Mouse (Mus musculus) urinary bladder, postnatal 14 days (tissue): ENCODE data around the gene Eda.

Experiments
- DNase-seq: peaks from one replicate; pipeline ENCODE4 v3.0.0; 2021; ENCODE audit warnings: low spot score

Gene Eda

DNA sequence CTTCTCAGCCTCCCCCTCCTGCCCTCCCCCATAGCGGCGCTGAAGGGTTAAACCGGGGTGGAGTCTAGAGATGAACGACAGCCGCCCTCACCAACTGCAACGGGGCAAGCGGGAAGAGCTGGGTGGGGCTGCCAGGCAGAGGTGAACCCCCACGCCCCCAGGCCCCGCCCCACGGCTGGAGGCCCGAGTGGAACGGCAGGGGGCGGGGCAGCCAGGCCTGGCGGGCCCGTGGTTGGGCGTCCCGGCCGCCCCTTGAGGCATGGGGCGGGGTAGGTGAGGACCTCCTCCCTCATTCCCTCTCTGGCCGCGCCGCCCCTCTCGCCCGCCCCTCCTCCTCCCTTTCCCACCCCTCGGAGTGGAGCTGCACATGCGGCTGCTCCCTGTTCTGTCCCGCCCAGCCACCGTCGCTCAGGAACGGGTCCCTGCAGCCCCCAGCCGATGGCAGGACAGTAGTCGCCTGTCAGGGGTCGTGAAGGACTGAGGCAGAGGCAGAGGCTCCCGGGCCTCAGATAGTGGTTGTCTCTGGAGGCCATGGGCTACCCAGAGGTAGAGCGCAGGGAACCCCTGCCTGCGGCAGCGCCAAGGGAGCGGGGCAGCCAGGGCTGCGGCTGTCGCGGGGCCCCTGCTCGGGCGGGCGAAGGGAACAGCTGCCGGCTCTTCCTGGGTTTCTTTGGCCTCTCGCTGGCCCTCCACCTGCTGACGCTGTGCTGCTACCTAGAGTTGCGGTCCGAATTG lies at the start of gene Eda:
TSS of gene Eda (plus strand) at position 357 of the 735 bp plus-strand sequence.
- DNase-seq, result peak; percentile 84

DNA sequence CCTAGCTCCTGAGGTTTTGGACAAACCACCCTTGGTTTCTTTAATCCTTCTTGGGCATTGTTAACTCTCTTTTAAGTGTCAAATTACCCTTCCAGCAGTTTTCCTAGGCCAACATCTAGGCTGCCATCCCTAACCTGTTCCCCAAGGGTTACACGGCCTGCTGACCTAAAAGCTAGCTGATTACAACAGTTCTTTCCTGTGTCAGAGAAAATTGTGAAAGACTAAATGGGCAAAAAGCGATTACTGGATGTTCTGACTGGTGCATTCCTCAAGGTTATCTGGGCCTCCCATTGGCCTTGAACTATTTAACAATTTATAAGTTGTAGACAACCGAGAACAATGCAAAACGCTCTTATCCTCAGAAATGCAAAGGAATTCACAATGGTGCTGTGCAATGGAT lies 14.4 kb upstream of the Eda start:
- DNase-seq, result no peak

DNA sequence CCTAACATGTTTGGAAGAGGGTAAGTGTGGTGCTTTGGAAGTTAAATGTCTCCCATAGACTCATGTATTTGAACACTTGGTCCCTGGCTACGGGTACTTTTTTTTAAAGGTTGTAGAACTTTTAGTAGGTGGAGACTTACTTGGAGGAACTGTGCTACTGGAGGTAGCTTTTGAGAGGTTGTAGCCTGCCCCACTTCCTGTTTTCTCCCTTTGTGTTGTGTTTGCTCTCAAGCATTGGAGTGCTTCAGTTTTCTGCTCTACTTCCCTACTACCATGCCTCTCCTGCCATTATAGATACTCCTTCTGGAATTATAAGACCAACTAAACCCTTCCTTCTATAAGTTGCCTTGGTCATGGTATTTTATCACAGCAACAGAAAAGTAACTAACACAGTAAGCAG lies 5.3 kb upstream of the Eda start:
- no peak for DNase-seq

DNA sequence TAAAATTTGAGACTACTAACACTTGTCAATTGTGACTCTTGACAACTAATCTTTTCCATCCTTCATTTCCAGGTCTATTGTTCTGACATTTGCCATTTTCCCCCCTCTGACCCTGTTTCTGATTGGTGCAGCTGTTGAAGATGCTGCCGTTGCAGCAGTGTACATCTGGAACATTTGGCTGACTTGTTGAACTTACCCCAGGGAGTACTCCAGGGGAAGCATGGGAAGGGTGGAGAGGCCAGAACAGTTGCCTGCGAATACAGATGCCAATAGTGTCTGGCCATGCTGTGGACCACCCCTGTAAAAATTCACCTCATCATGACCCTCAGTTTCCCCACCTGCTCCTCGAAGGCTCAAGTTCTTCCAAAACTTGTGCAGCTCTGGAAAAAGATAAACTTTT lies 1.0 kb upstream of the Eda start:
- no peak for DNase-seq

DNA sequence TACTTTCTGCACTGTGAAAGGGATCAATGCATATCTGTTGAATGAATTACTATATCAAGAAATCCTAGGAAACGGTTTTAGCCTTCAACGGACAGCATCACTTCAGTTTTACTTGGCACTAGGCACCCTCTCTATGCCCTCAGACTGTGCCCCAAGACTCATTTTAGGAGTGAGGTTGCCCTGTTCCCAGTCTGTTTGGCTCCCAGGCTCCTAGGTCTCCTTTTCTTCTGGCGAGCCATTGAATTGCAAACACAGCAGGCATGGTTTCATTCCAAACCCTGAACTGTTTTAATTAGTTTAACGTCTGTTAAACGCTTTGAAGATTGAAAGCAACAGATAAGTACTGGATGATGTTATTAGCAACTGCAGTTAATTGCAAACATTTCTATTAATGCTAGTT lies 603 bp upstream of the Eda start:
- no peak for DNase-seq

DNA sequence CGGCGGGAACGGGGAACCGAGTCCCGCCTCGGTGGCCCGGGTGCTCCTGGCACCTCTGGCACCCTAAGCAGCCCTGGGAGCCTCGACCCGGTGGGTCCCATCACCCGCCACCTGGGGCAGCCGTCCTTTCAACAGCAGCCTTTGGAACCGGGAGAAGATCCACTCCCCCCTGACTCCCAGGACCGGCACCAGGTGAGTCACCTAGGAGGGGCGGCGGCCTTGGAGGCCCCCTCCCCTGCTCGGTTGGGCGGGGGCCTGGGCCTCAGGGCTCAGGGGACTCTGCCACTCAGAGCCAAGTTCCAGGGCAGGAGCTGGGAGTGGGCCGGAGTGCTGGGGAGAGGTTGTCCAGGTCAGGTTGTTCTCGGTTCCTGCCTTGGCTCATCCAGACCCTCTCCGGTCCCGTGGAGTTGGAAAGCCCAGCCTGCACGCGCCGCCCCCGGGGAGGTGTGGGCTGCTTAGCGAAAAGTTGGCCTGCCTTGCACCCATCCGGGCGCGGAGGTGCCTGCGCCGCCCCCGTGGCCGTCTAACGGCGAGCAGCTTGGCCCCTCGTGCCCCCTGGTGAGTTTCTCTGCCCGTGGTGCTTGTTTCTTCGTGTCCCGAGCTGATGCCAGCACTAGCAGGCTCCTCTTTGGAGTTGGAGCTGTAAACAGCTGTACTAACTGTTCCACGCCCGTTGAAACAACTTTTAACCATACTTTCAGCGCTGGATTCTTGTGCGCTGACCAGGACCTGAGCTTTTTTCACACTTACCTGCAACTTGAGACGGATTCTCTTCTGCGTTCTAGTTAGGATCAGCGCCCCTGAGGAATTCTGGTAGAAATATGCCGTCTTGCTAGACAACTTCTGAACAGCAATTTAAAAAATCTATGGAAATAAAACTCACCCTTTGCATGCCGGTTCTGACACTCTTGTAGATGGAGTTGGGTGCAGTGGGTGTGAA lies 849 bp downstream of the Eda start:
- peak; percentile 6 for DNase-seq

DNA sequence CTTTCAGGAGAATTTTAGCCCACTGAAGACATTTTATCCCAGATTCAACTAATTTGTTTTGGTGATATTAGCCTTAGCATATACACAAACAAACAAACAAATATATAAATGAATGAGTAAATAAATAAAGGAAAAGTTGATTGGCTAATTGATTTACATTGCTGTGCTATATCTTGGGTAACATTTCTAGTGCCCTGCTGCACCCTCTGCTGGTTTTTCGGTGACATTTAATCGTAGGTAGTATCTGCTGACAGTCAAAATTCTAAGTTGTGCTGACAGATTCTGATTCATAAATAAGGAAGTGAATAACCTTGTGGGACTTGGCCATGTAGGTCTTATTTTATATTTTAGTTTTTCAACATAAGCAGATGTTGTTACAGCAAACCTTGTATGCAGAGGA lies 2.9 kb downstream of the Eda start:
- peak; percentile 2 for DNase-seq

DNA sequence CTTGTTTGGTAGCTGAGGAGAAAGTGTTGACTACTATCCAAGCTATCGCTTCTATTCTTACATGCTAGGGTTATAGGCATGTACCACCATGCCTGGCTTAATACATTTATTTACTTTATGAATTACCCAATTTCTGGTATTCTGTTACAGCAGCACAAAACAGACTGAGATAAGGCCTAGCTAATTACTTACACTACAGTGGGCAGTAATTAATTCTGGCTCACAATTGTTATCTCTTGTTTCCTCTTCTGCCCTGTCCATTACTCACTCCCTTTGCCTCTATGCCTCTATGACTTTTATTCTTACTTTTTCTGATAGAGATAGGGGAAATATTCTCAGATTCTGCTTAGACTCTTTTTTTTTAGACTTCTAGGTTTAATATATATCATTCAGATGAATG lies 18.0 kb downstream of the Eda start:
- DNase-seq, result no peak

DNA sequence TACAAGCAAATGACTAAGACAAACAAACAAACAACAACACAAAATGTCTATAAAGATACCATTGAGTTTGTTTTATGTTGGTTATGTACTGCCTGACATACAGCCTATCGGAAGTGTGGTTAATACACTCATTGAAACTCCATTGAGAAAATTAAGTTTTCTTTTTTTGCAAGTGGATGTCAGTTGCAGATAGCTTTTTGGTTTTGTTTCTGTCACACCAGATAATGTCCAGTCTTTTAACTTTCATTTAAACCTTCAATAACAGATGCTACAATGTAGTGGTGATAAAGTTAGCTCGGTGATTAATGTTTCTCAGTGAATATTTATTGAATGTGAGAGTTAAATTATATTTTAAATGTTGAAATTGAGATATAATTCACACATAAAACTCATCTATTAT lies 23.9 kb downstream of the Eda start:
- DNase-seq, result no peak

DNA sequence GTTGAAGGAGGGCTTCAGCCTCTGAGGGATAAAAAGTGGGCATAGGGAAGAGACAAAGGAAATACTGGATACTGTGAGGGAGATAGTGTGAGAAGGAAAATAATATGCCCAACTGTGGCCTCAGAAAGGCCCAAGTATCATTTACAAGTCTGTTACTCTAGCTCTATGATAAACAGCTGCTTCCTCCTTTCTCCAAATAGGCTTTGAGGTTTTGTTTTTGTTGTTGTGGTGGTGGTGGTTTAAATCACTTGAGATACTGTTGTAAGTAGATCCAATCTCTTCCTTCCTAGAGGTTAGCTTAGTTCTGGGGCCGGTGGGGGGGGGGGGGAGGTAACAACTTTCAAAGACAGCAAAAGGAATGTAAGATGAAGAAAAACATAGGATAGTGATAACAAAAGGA lies 143.0 kb downstream of the Eda start:
- DNase-seq, result no peak

DNA sequence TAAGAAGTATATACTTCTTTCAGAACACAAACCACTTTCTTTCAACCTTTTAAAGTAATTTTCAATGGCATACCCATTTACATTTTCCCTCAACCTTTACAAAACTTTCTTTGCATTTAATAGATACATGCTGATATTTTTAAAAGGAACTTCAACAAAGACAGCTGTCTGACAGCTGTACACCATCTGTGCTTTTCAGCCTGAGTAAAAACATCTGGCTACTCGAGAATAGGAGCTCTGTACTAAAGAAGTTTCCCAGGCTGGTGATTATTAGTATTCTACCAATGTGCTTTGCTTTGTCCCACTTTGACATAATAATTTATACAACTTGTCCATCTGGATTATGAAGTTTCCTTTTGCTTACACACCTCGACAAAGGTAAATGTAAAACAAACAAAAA lies 219.9 kb downstream of the Eda start:
- no peak for DNase-seq

DNA sequence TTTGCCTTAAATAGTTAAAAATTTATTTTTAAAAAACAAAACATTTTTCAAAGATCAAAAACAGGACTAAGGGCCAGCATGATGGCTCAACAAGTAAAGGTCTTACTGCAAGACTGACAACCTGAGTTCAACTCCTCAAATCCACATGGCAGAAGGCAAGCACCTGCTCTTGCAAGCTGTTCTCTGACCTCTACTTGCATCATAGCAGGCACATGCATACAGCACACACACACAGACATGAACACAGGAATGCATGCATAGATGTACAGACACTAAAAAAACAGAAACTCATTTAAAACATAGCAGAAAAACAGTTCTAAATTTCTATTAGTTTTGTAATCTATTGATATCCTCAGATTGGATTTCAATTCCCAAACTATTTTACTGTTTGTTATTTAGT lies 338.2 kb downstream of the Eda start:
- no peak for DNase-seq

DNA sequence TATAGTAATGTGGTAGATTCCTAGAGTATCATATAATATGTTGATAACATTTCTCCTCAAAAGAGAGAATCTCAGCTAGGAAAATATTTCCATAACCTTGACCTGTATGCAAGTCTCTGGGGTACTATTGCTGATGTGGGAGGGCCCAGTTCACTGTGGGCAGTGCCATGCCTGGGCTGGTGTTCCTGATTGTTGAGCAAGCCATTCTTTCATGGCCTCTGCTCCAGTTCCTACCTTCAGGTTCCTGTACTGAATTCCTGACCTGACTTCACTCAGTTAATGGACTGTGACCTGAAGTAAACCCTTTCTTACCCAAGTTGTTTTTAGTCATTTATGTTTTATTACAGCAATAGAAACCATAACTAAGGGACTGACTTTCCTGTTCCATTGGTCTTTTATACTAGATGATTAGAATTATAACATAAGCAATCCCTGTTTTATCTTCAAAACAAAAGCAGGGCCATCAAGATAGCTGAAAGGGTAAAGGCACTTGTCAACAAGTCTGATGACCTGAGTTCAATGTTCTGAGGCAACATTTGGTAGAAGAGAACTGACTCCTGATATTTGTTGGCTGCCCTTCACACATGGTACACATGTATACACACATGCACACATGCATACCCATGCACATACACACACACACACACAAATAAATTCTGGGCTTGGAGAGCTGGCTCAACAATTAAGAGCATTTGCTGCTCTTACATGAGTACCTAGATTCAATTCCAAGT lies 338.9 kb downstream of the Eda start:
- DNase-seq, result no peak

DNA sequence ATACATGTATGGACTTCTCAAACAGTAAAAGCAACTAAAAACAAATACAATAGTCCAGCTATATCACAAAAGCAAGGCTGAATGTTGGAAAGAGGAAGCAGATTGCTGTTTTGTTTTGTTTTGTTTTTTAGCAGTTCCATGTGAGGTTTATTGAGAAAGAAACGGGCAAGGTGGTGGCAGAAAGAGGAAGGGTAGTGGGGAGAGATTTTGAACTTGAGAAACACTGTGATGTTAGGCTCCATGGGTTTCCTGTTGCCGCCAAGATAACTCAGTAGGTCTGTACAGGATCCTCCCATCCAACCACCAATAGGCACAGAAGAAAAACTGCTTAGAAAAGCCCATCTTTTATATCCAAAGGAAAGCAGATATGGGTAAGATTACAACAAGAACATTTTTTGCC lies 365.3 kb downstream of the Eda start:
- DNase-seq, result no peak

DNA sequence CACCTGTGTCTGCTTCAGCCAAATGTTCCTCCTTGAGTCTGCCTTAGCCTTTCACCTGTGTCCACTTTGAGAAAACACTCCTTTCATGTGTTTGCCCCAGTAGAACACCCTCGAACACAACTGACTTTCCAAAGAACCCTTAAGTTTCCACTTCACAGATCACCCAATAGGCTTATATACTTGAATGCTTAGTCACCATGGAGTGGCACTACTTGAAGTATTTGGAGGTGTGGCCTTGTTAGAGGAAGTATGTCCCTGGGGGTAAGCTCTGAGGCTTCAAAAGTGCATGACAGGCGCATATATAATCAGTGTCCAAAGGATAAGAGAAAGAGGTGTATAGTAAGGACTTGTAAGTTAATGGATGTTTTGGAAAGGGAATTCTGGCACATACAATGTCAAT lies 369.0 kb downstream of the Eda start:
- DNase-seq, result no peak

DNA sequence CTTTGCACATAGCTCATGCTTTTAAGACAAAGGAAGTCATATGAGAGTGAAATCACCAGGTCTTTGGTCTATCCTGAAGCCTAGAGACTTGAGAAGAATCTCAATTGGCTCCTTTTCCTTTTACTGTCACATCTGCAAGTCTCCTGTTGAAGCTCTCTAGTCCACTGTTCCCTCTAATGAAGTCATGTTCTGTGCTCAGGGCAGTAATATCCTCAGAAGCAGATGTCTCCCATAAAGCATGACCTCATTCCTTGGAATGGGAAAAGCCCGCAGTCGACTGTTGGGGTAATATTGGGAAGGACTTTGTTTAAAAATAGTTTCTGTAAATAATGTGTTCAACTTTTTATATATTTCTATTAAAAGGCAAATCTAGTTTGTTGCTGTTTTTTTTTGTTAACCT lies 381.6 kb downstream of the Eda start:
- DNase-seq, result no peak

DNA sequence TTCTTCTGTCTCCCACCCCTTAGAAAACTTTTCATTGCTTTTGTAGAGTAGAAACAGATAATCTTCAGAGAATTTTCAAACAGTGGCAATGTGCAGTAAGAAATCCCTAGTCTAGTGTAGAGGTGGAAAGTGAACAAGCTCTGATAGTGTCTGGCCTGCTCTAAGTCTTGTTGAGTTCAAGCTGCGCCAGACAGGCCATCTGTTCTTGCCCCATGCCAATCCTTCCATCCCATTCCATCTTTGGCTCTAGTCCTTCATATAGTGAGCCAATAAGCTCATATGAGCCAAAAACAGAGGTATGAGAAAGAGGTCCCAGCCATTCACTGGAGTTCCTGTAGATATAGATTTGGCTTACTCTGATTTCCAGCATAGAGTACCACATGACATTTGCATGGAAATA lies 414.5 kb downstream of the Eda start:
- DNase-seq, result no peak

DNA sequence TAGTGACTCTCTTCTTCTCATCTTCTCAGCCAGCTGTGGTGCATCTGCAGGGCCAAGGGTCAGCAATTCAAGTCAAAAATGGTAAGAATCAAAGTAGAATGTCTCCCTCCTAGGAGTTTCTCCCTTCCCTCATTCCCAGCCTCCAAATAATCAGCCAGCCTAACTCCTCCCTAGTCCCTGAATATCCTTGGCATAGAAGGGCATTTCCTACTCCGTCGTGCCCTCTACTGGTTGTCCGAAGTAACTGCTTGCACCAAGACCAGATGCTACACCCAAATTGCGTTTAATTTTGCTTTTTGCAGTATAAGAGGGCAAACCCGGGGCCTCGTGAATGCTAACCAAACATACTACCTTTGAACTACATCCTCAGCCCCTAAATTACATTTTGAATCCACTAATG lies 416.9 kb downstream of the Eda start:
- peak; percentile 22 for DNase-seq

DNA sequence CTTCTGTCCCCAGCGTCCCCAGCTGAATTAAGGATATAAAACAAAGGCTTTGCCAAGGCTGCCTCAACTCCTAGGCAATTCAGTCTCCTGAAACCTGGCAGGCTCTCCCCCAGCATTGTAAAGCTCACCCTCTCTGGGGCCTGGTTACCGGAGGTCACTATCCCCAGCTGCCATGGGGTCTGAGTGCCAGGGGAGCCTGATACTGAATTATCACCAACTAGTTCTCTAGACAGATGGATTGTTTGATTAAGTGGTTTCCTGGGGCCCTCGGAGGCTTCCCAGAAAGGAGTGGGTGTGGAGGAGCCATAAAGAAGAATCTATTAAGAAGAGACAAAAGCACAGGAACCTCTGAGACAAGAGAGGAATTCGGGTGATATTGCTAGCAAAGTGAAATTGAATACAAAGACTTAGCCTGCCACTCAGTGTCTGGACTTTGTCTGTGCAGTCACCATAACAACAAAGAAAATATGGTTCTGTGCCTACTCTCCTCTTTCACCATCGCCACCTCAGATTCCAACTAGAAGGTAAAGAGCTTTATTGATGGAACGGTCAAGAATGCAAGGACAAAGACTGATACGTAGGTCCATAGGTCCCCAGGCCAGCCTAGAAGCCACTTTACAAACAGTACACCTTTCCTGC lies 418.9 kb downstream of the Eda start:
- DNase-seq, result no peak

DNA sequence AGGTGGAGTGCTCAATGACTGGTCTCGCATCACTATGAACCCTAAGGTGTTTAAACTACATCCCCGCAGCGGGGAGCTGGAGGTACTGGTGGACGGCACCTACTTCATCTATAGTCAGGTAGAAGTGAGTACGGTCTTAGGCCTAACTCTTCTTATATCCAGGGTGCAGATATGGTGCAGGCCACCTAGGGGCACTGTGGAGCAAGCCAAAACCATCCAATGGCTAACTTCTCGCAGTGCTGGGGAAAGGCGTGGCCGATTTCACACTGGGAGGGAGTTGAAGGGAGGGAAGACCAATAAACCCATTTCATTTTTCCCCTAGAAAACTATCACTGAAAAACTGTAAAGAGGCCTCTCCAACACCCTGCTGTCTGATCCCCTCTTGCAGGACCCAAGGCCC lies 419.6 kb downstream of the Eda start:
- DNase-seq, result peak; percentile 7

DNA sequence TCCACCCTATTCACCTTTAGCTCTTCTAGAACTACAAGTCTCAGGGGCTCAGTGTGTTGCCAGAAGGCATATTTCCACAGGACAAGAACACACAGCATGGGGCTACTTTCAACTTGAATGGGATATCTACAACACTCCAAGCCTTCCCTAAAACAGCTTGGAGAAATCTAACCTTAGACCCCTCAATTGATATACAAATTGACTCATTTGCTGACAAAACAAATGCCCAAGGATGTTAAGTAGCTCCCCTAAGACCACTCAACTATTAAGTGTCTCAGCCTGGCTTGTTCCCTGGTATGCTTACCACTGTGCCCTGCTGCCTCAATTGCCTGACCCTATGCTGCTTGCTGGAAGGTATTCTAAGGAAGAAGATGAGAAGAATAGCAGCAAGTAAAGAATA lies 425.5 kb downstream of the Eda start:
- DNase-seq, result no peak

DNA sequence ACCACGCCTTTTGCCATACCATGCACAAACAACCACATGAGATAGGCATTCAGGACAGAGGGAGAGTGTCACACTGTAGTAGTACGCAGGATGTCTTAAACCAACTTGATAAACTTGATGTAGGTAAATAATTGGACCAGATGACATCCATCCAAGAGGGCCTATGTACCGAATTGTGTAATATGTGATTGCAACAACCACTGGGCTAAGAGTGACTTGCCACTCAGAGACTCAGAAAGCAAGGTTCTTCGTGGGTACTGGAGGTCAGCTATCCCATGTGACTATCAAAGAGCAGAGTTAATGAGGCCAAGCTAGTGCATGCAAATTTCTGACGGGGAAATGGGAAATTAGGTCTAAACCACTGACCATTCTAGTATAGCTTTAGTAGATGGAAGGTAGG lies 426.3 kb downstream of the Eda start:
- DNase-seq, result no peak
